Mouse (Mus musculus) cerebellum, adult 2 months (tissue): Measurements from ENCODE around the gene Eml6. TPM values are rescaled to one million over a fixed set of nuclear protein-coding genes. Genes with fewer than 3 reads are reported as not detected.
"Not testable (repeated sequence)": the region's sequence is repeated elsewhere in the genome, so short reads cannot be mapped to it uniquely, and the experiment has no call there.

ENCODE experiments used
- DNase-seq, 2 experiments: peaks; one replicate each; pipeline ENCODE4 v3.0.0; 2021
- H3K27ac ChIP-seq: fragments of 200-500 bp; 2 replicates; pipeline ENCODE4 v1.5.1; 2012; ENCODE audit warnings: low read length, control low read depth, inconsistent platforms; ENCODE audit not compliant: insufficient read depth
- H3K27me3 ChIP-seq: fragments of 200-500 bp; 2 replicates; pipeline ENCODE4 v1.6.1; 2012; ENCODE audit warnings: inconsistent platforms, mild to moderate bottlenecking, low read length, moderate library complexity; ENCODE audit not compliant: control insufficient read depth, insufficient read depth
- H3K4me1 ChIP-seq: fragments of 200-500 bp; 2 replicates; pipeline ENCODE4 v1.6.1; 2011; ENCODE audit warnings: low read length; ENCODE audit not compliant: control insufficient read depth, insufficient read depth
- H3K4me3 ChIP-seq: fragments of 200-500 bp; replicated peaks from 2 replicates; pipeline ENCODE3; 2011; ENCODE audit warnings: mild to moderate bottlenecking, low read depth, low read length, control low read depth; ENCODE audit not compliant: insufficient read depth
- CTCF ChIP-seq: fragments of 200-500 bp; IDR thresholded peaks from 2 replicates; pipeline ENCODE4 v1.5.1; 2011; ENCODE audit warnings: low read depth, mild to moderate bottlenecking, control low read depth, low read length, moderate library complexity, borderline replicate concordance; ENCODE audit not compliant: insufficient read depth
- POLR2A ChIP-seq: fragments of 200-500 bp; IDR thresholded peaks from 2 replicates; pipeline ENCODE4 v1.6.1; 2011; ENCODE audit warnings: low read length, control low read depth, borderline replicate concordance; ENCODE audit not compliant: insufficient read depth
- WGBS: fragments of 180-500 bp; shearing (Covaris S2); methylation state at CpG from one replicate; pipeline ENCODE4 v1.1.7; 2018; 5-methylcytosine and 5-hydroxymethylcytosine counted together
- polyA plus RNA-seq: library from polyadenylated mRNA; depleted of rRNA; stranded (reverse); fragments of >200 nt; gene quantifications from 2 replicates; pipeline ENCODE4 v1.2.3, GENCODE M21; 2012

The Eml6 gene
- polyA plus RNA-seq, 1 experiment = 28.7 TPM

GRCm38 (mm10) chr11:29839781-29840180 lies 186.1 kb downstream of the Eml6 start:
- WGBS = 26% methylated on average over 3 of the region's 3 CpGs

GRCm38 (mm10) chr11:29837066-29837465 lies 188.8 kb downstream of the Eml6 start:
- TF ChIP-seq POLR2A (no peak), CTCF (no peak)
- H3K27me3 ChIP-seq = no peaks in the 10 kb centered on the region
- peaks cover 3% of the 10 kb centered on the region; the same call in 1 of the 2 replicates for H3K4me1 ChIP-seq
- no peak for DNase-seq
- no peak overlapping the region for H3K4me3 ChIP-seq
- H3K27ac ChIP-seq = no peak overlapping the region

More at GRCm38 (mm10) chr11:29839781-29840180, 186.1 kb downstream of the Eml6 start:
- TF ChIP-seq CTCF (no peak), POLR2A (no peak)
- H3K4me3 ChIP-seq = no peak overlapping the region
- peaks cover 3% of the 10 kb centered on the region; the same call in 1 of the 2 replicates for H3K4me1 ChIP-seq
- no peaks in the 10 kb centered on the region for H3K27me3 ChIP-seq
- DNase-seq = peak in 1 of 2 experiments; percentile 37
- no peak overlapping the region for H3K27ac ChIP-seq

- WGBS = 90% methylated on average over 2 of the region's 2 CpGs
- H3K27ac ChIP-seq = no peak overlapping the region
- no peaks in the 10 kb centered on the region for H3K4me1 ChIP-seq
- H3K4me3 ChIP-seq = no peak overlapping the region
- H3K27me3 ChIP-seq = no peaks in the 10 kb centered on the region
- DNase-seq = no peak
- TF ChIP-seq POLR2A (no peak), CTCF (no peak)
These were observed 198.1 kb downstream of the Eml6 start for GRCm38 (mm10) chr11:29827729-29828128.

GRCm38 (mm10) chr11:29826001-29826400 lies 199.8 kb downstream of the Eml6 start:
- H3K4me3 ChIP-seq = no peak overlapping the region
- H3K27ac ChIP-seq = no peak overlapping the region
- H3K27me3 ChIP-seq = no peaks in the 10 kb centered on the region
- no peak for DNase-seq
- H3K4me1 ChIP-seq = no peaks in the 10 kb centered on the region
- WGBS = 100% methylated on average over 1 of the region's 1 CpGs
- TF ChIP-seq POLR2A = no peak
- TF ChIP-seq CTCF = no peak

- DNase-seq, H3K27me3 ChIP-seq, H3K27ac ChIP-seq, H3K4me1 ChIP-seq, H3K4me3 ChIP-seq: not testable (repeated sequence)
- WGBS = 57% methylated on average over 21 of the region's 21 CpGs
These were observed 200.5 kb downstream of the Eml6 start, which contains the start of gene 4931440F15Rik for GRCm38 (mm10) chr11:29825271-29825718. Gene 4931440F15Rik (minus strand): TSS chr11:29825668.

- not testable (repeated sequence) for DNase-seq, H3K4me3 ChIP-seq, H3K27ac ChIP-seq, H3K27me3 ChIP-seq, H3K4me1 ChIP-seq
- WGBS = 33% methylated on average over 62 of the region's 62 CpGs
These were observed 201.2 kb downstream of the Eml6 start for GRCm38 (mm10) chr11:29824474-29825270.

- H3K4me3 ChIP-seq = no peak overlapping the region
- H3K4me1 ChIP-seq = no peaks in the 10 kb centered on the region
- H3K27ac ChIP-seq = no peak overlapping the region
- 70% methylated on average over 2 of the region's 2 CpGs for WGBS
- no peaks in the 10 kb centered on the region for H3K27me3 ChIP-seq
- DNase-seq = no peak
- no peak for TF ChIP-seq POLR2A
- TF ChIP-seq CTCF = no peak
These were observed 202.7 kb downstream of the Eml6 start for GRCm38 (mm10) chr11:29823141-29823540.

DNA sequence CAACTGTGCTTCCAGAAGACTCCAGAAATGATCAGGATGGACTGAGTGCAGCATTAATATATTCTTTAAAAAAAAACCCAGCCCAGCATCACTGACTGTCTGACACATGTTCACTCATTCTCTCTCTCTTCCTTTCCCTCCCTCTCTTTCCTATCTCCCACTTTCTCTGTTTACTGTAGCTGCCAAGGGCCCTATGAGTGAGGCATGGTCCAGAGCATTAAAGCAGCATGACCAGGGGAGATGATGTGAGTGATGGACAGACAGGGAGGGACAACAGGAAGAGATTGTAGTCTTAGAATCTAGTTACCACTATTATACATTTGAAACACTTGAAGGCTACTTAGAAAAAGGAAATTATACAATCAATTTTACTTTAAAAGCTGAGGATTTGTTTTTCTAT lies 210.2 kb downstream of the Eml6 start:
- H3K4me3 ChIP-seq = no peak overlapping the region
- TF ChIP-seq POLR2A = no peak
- no peak for DNase-seq
- no peak overlapping the region for H3K27ac ChIP-seq
- no peaks in the 10 kb centered on the region for H3K27me3 ChIP-seq
- H3K4me1 ChIP-seq = no peaks in the 10 kb centered on the region

DNA sequence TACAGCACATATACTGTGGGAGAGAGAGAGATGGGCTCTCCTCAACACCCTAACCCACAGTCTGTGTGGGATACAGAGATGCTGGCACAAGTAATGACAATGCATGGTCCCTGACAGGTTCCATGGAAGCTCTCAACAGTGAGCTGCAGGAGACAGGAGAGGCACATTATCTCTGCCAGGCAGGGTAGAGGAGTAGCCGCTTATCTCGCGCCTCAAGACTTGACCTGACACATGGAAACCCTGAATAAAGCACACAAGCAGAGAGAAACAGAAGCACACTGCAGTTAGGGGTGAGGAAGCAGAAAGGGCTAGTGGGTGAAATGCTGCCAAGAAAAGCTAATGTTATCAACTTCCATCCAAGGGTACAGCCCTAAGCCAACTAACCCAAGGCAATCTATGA lies 210.6 kb downstream of the Eml6 start:
- DNase-seq = no peak
- H3K27ac ChIP-seq = no peak overlapping the region
- TF ChIP-seq CTCF (no peak), POLR2A (no peak)
- H3K4me1 ChIP-seq = no peaks in the 10 kb centered on the region
- H3K27me3 ChIP-seq = no peaks in the 10 kb centered on the region
- 68% methylated on average over 3 of the region's 3 CpGs for WGBS
- no peak overlapping the region for H3K4me3 ChIP-seq
